Mouse (Mus musculus) layer of hippocampus, postnatal 10 days (tissue): ENCODE results near the gene Kyat3. TPM values are rescaled to one million over a fixed set of nuclear protein-coding genes. Genes with fewer than 3 reads are reported as not detected.
"Not testable (repeated sequence)": the region's sequence is repeated elsewhere in the genome, so short reads cannot be mapped to it uniquely, and the experiment has no call there.

Experiments used
- DNase-seq, 2 experiments: peaks; one replicate each; pipeline ENCODE4 v3.0.0; 2021; ENCODE audit warnings: low spot score in 2 of 2
- long read RNA-seq: library from polyadenylated mRNA; stranded (forward); transcript quantifications from one replicate; pipeline ENCODE4 v2.0.0, GENCODE M21; 2023
- total RNA-seq, 2 experiments: library from RNA; stranded (reverse); gene quantifications; 2 replicates each; pipeline ENCODE4 v1.2.3; 2021

The Kyat3 gene
- 1 to 10 TPM; 3.9 to 4.8 TPM for total RNA-seq
- long read RNA-seq, partial matches to known transcripts: 1 of 5 reads
- long read RNA-seq, other reads (novel, unspliced or antisense): 1 of 5 reads

GRCm38 (mm10) chr3:142700442-142701322, at the start of gene Kyat3:
Kyat3 (plus strand) TSS chr3:142701051.
- DNase-seq: peak; percentile 82 to 86

- DNase-seq: no peak
Observed at GRCm38 (mm10) chr3:142664723-142665122, 36.1 kb upstream of the Kyat3 start.

- no peak for DNase-seq
Observed at GRCm38 (mm10) chr3:142674607-142675006, 26.2 kb upstream of the Kyat3 start.

- no peak for DNase-seq
Observed at GRCm38 (mm10) chr3:142687939-142688338, 12.9 kb upstream of the Kyat3 start.

- no peak for DNase-seq
Observed at GRCm38 (mm10) chr3:142688353-142688752, 12.5 kb upstream of the Kyat3 start.

- DNase-seq: no peak
Observed at GRCm38 (mm10) chr3:142696517-142696916, 4.3 kb upstream of the Kyat3 start.

GRCm38 (mm10) chr3:142701407-142701989, 647 bp downstream of the Kyat3 start:
- DNase-seq: no peak

GRCm38 (mm10) chr3:142706581-142707444, 6.0 kb downstream of the Kyat3 start:
- no peak for DNase-seq

- not testable (repeated sequence) for DNase-seq
Observed at GRCm38 (mm10) chr3:142708181-142708848, 7.5 kb downstream of the Kyat3 start.

GRCm38 (mm10) chr3:142708849-142709419, 8.1 kb downstream of the Kyat3 start:
- DNase-seq: peak; percentile 81 to 84

GRCm38 (mm10) chr3:142710360-142711007, 9.6 kb downstream of the Kyat3 start:
- DNase-seq: peak; percentile 53 to 62

GRCm38 (mm10) chr3:142711372-142711771, 10.5 kb downstream of the Kyat3 start:
- no peak for DNase-seq

GRCm38 (mm10) chr3:142712401-142713040, 11.7 kb downstream of the Kyat3 start:
- DNase-seq: not testable (repeated sequence)

GRCm38 (mm10) chr3:142725481-142725880, 24.6 kb downstream of the Kyat3 start:
- DNase-seq: no peak

- no peak for DNase-seq
Observed at GRCm38 (mm10) chr3:142725969-142726672, 25.3 kb downstream of the Kyat3 start.

GRCm38 (mm10) chr3:142734291-142734690, 33.4 kb downstream of the Kyat3 start:
- no peak for DNase-seq

- no peak for DNase-seq
Observed at GRCm38 (mm10) chr3:142740896-142741295, 40.0 kb downstream of the Kyat3 start.

GRCm38 (mm10) chr3:142743973-142744898, 43.4 kb downstream of the Kyat3 start:
- peak in 1 of 2 experiments; percentile 18 for DNase-seq
